Mouse (Mus musculus) heart, postnatal 0 days (tissue): Measurements from ENCODE around the gene Defb45. TPM values are rescaled to one million over a fixed set of nuclear protein-coding genes. Genes with fewer than 3 reads are reported as not detected.
A peak's percentile ranks its signal among the peaks of the same experiment; 100 is the strongest.

ENCODE experiments used
- ATAC-seq: fragments of 200-750 bp; cut with Nextera tagmentation; 2 replicates; pipeline ENCODE4 v1.8.0; 2017; ENCODE audit warnings: low read depth, moderate number of reproducible peaks, moderate library complexity; ENCODE audit not compliant: insufficient read depth
- DNase-seq: peaks from one replicate; pipeline ENCODE4 v3.0.0-alpha.2; 2016; ENCODE audit warnings: low spot score
- H3K27ac ChIP-seq: fragments of 300-500 bp; sonication (generic); 2 replicates; pipeline ENCODE4 v1.5.1; 2014; ENCODE audit warnings: low read depth, mild to moderate bottlenecking
- H3K27me3 ChIP-seq: fragments of 300-500 bp; sonication (generic); 2 replicates; pipeline ENCODE4 v1.6.1; 2014; ENCODE audit warnings: low read length, mixed read lengths; ENCODE audit not compliant: control insufficient read depth, insufficient read depth
- H3K36me3 ChIP-seq: fragments of 300-500 bp; sonication (generic); replicated peaks from 2 replicates; pipeline ENCODE4 v1.6.1; 2014; ENCODE audit warnings: low read length, mixed read lengths; ENCODE audit not compliant: control insufficient read depth, insufficient read depth
- H3K4me1 ChIP-seq: fragments of 300-500 bp; sonication (generic); 2 replicates; pipeline ENCODE4 v1.6.1; 2014; ENCODE audit warnings: antibody characterized with exemption; ENCODE audit not compliant: control insufficient read depth, insufficient read depth
- H3K4me2 ChIP-seq: fragments of 300-500 bp; sonication (generic); 2 replicates; pipeline ENCODE4 v1.6.1; 2014; ENCODE audit warnings: low read depth, mild to moderate bottlenecking, low read length, moderate library complexity
- H3K4me3 ChIP-seq: fragments of 300-500 bp; sonication (generic); 2 replicates; pipeline ENCODE4 v1.5.1; 2014; ENCODE audit warnings: low read depth, low read length
- H3K9ac ChIP-seq: fragments of 300-500 bp; sonication (generic); replicated peaks from 2 replicates; pipeline ENCODE4 v1.6.1; 2014; ENCODE audit warnings: low read depth, low read length, mixed read lengths
- H3K9me3 ChIP-seq: fragments of 300-500 bp; sonication (generic); replicated peaks from 2 replicates; pipeline ENCODE4 v1.6.1; 2016; ENCODE audit warnings: low read length; ENCODE audit not compliant: control insufficient read depth
- CTCF ChIP-seq: IDR thresholded peaks from 2 replicates; pipeline ENCODE4 v1.5.1; 2016; ENCODE audit warnings: antibody characterized with exemption, control low read depth, low read depth
- EP300 ChIP-seq: IDR thresholded peaks from 2 replicates; pipeline ENCODE4 v1.6.1; 2016; ENCODE audit warnings: antibody characterized with exemption, low read depth
- WGBS: fragments of 180-500 bp; shearing (Covaris S2); extraction: QIAGEN DNeasy Blood & Tissue Kit; methylation state at CpG from one replicate; pipeline ENCODE4 v1.1.7; 2014; 5-methylcytosine and 5-hydroxymethylcytosine counted together
- polyA plus RNA-seq: library from polyadenylated mRNA; unstranded; fragments of >200 nt; fragmentation: Nextera tagmentation; extraction: Ambion mirVana; gene quantifications from 2 replicates; pipeline ENCODE4 v1.2.1, GENCODE M21; 2015
- total RNA-seq: library from RNA; depleted of rRNA; stranded (reverse); fragments of >200 nt; gene quantifications from 2 replicates; pipeline ENCODE4 v1.2.3, GENCODE M21; 2014; ENCODE audit warnings: low replicate concordance; rRNA removed

Gene Defb45
- total RNA-seq (not detected in 2 replicates), polyA plus RNA-seq (not detected in 2 replicates)

DNA sequence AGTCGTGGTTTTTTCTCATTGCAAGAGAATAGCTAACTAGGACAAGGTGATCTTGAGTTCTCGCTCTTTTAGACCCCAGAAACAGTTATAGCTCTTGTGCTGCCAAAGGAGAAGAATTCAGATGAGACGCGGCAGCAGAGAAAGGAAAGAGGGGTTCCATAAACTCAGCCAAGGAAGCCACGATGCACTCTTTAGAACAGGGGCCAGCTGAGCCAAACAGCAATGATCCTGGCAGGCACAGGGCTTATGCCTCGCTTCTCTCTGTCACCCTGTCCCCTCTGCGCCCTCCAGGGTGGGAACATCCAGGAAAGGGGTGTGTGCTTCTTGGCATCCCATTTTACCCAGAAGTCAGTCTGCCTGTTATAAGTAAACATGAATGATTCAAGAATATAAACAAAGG is at the start of gene Defb45:
Gene Defb45, minus strand, starts transcription at position 101 of the 400 bp plus-strand sequence.
- 59% methylated on average over 7 of the region's 7 CpGs for WGBS
- H3K27ac ChIP-seq = no peak within 1 kb of the TSS
- no peak for ATAC-seq

DNA sequence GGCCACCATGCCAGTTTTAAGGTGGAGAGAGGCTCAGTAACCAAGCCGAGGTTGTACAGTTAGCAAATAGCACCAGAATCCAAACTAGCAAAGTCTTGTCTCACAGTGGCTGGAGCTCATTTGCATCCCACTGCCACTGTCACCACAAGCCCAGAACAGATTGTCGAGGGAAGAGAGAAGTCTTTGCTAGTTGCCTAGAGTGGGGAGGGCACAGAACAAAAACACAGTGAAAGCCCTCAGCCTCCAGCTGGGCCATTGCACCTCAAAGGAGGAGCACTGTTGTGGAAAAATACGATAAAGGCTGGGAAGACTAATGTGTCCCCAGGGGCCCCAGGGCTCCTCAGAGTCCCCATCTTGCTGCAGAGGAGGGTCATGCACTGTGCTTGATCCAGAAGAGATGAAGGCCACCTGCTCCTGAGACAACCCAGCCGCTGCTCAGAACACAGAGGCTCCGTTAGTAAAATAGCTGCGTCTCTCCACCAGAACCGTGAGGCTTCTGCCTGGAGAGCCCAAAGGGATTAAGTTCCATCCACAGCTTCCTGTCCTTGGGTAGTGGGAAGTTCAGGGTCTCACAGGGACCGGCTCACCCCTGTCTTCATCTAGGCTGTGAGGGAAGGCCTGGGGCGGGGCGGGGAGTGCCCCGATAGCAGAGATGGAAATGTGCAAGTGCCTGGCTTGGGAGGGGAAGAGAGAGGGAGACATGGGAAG is 40.4 kb upstream of the Defb45 start:
- Histone ChIP-seq H3K36me3 (no peaks in the 10 kb centered on the region), H3K9ac (no peak overlapping the region), H3K9me3 (no peaks in the 10 kb centered on the region), H3K4me1 (0 out of 2 replicates have a peak, but pooled peaks cover 10% of the 10 kb centered on the region), H3K4me3 (no peak overlapping the region), H3K27me3 (no peaks in the 10 kb centered on the region), H3K4me2 (no peak overlapping the region), H3K27ac (peak overlapping the region; percentile 75)
- WGBS = 21% methylated on average over 11 of the region's 11 CpGs
- DNase-seq (peak; percentile 32), ATAC-seq (peak; percentile 40)
- TF ChIP-seq CTCF = no peak
- no peak for TF ChIP-seq EP300

More for the DNA sequence above, at the start of gene Defb45:
- Histone ChIP-seq H3K27me3 (no peaks in the 10 kb centered on the region), H3K36me3 (no peaks in the 10 kb centered on the region), H3K9me3 (no peaks in the 10 kb centered on the region), H3K4me1 (no peaks in the 10 kb centered on the region), H3K4me2 (no peak within 1 kb of the TSS), H3K9ac (no peak within 1 kb of the TSS), H3K4me3 (no peak within 1 kb of the TSS)
- TF ChIP-seq EP300 (no peak), CTCF (no peak)
- no peak for DNase-seq

- Histone ChIP-seq H3K36me3 (no peaks in the 10 kb centered on the region), H3K9me3 (no peaks in the 10 kb centered on the region), H3K9ac (no peak overlapping the region), H3K4me3 (no peak overlapping the region), H3K27ac (peak overlapping the region; percentile 75), H3K27me3 (no peaks in the 10 kb centered on the region), H3K4me2 (no peak overlapping the region), H3K4me1 (0 out of 2 replicates have a peak, but pooled peaks cover 10% of the 10 kb centered on the region)
- no peak for ATAC-seq
- no peak for TF ChIP-seq EP300
- no peak for TF ChIP-seq CTCF
- 68% methylated on average over 6 of the region's 6 CpGs for WGBS
- no peak for DNase-seq
Measured at GRCm38 (mm10) chr2:152638865-152639264, 39.7 kb upstream of the Defb45 start.

DNA sequence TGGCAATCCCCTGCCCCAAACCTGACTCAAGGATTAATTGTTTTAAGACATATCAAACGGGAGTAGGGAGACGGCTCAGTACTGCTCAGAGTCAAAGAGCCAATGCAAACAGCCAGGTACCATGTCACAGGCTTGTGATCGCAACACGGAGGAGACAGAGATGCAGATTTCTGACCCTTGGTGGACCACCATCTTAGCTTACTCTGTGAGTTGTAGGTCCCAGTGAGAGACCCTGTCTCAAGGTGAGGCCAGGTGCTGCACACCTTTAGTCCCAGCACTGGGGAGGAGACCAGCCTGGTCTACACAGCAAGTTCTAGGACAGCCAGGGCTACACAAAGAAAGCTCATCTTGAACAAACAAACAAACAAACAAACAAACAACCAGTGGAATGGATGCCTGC is 38.2 kb upstream of the Defb45 start:
- Histone ChIP-seq H3K36me3 (no peaks in the 10 kb centered on the region), H3K4me1 (peaks cover 16% of the 10 kb centered on the region; the same call in 1 of the 2 replicates), H3K27ac (peak overlapping the region; percentile 65), H3K4me2 (no peak overlapping the region), H3K9me3 (no peaks in the 10 kb centered on the region), H3K27me3 (0 out of 2 replicates have a peak, but pooled peaks cover 5% of the 10 kb centered on the region), H3K4me3 (no peak overlapping the region), H3K9ac (no peak overlapping the region)
- DNase-seq = no peak
- 82% methylated on average over 4 of the region's 4 CpGs for whole genome bisulfite sequencing
- no peak for ATAC-seq
- no peak for TF ChIP-seq EP300
- TF ChIP-seq CTCF = no peak

GRCm38 (mm10) chr2:152637006-152637322 is 37.8 kb upstream of the Defb45 start:
- no peak overlapping the region for H3K4me2 ChIP-seq
- no peak for DNase-seq
- ATAC-seq = no peak
- H3K4me3 ChIP-seq = no peak overlapping the region
- WGBS = 50% methylated on average over 6 of the region's 6 CpGs
- no peak overlapping the region for H3K9ac ChIP-seq
- H3K9me3 ChIP-seq = no peaks in the 10 kb centered on the region
- no peaks in the 10 kb centered on the region for H3K36me3 ChIP-seq
- H3K4me1 ChIP-seq = peaks cover 16% of the 10 kb centered on the region; the same call in 1 of the 2 replicates
- TF ChIP-seq EP300 (no peak; the same call in 1 of the 2 replicates), CTCF (no peak)
- H3K27me3 ChIP-seq = 0 out of 2 replicates have a peak, but pooled peaks cover 5% of the 10 kb centered on the region
- H3K27ac ChIP-seq = peak overlapping the region; percentile 65
